Mouse (Mus musculus) erythroblast, embryonic 14.5 days (primary cell): ENCODE data around the gene Ttc7.

Experiments
- GATA1 ChIP-seq: IDR thresholded peaks from 2 replicates; pipeline ENCODE4 v1.6.1; 2012; ENCODE audit warnings: low read length, inconsistent platforms, mixed read lengths
- TAL1 ChIP-seq: IDR thresholded peaks from 3 replicates; pipeline ENCODE4 v1.6.1; 2012; ENCODE audit warnings: low read length, inconsistent platforms, mixed read lengths

DNA sequence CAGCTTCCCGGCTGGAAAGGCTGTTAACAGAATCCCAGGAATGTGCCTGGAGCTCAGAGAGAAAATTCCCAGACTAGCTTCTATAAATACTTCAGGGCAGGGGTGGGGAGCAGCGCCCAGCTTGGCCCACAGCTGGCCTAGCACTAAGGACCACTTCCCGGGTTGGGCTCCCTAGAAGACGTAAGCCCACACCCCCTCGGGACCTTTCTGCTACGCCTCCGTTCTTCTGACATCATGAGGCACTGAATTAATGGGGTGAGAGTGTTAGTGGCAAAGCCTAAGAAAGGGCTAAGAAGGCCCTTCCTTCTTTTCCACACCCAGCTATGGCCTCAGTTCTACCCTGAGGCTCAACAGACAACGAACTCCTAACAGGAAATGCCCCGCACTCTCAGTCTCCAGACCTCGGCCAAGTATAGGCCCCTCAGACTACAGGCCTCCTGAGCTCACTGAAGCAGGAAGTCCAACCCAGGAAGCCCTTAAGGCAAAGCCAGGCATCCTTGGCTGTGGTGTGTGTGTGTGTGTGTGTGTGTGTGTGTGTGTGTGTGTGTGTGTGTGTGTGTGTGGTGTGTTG lies 93.3 kb downstream of the Ttc7 start:
- no peak for TF ChIP-seq TAL1
- TF ChIP-seq GATA1, result no peak
